Mouse (Mus musculus) kidney, adult 2 months (tissue): ENCODE results near the gene Bahd1.

Source experiments
- CTCF ChIP-seq: fragments of 200-500 bp; conservative IDR thresholded peaks from 2 replicates; pipeline ENCODE4 v1.5.1; 2011; ENCODE audit warnings: low read depth, mild to moderate bottlenecking, control low read depth, low read length, moderate library complexity, mixed read lengths; ENCODE audit not compliant: insufficient read depth, insufficient read length
- POLR2A ChIP-seq: fragments of 200-500 bp; IDR thresholded peaks from one replicate; pipeline ENCODE4 v1.6.1; 2011; ENCODE audit warnings: low read depth, low read length, control low read depth

DNA sequence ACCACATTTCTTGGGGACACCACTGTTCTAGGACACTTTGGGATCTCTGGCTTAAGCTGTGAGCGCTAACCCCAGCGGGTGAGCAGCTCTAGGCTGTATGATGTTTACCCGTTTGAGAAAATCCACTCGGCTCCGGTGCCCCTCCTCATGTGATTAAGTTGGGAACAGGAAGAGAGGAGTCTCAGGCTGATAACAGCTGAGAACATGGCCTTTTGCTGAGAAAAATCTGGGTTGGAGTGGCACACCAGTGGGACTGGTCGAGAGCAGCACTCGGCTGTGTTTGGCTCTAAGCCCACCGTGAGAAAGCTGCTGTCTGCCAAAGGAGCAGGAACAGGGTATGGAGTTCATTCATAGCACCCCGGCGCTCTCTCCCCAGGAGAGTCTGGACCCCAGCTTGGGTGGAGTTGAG is 3.2 kb downstream of the Bahd1 start:
- no peak for TF ChIP-seq CTCF
- TF ChIP-seq POLR2A: no peak
